Mouse (Mus musculus): ENCODE measurements around the gene Kcnj16.

The Kcnj16 gene

DNA sequence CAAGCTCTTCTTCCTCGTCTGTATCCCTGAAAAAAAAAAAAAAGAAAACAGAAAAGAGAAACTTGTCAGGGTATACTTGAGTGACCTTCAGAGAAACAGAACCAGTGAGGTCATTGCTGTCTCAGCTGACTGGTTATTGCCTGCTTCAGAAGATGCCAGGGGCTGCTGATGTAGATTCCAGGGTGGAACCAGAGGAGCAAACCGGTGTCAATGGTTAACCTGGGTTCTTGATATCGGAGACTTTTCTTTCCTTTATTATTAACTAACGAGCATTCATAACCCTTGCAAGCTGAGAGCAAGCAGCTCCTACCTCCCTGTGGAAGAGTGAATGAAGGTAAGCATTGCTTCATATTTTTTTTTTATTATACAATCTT lies at the start of gene Kcnj16:
TSS of gene Kcnj16 (plus strand) at position 272 of the 374 bp plus-strand sequence.
- in situ Hi-C loops (cut with MboI, MseI): no loop called here

- in situ Hi-C loops (cut with MboI, MseI): loop anchor here (10.0 kb wide), 1 partner anchor 1896 kb away; no protein-coding TSS in a partner anchor
Observed at GRCm38 (mm10) chr11:110918808-110919465, 48.9 kb upstream of the Kcnj16 start.

GRCm38 (mm10) chr11:110935699-110936098 lies 32.1 kb upstream of the Kcnj16 start:
- in situ Hi-C loops (cut with MboI, MseI): no loop called here

- in situ Hi-C loops (cut with MboI, MseI): no loop called here
Observed at GRCm38 (mm10) chr11:110942280-110942679, 25.6 kb upstream of the Kcnj16 start.

DNA sequence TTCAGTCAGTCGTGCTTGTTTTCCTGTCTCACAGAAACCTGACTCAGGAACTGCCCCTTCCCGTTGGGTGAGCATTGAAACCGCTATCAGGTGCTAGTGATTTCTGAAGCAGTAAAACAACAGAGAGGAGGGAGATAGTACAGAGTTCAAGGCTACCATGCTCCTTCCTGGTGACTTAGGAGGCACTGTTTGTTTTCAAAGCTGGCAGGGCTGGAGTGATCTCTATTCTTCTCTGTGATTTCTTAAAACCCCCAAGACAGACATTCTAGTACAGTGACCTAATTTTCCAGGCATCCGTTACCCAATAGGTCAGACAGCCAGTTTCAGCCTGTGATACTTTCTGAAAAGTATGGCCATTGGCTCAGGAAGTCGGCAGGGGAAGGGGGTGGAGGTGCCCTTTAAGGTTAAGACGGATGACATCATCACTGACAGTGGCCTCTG lies 25.1 kb upstream of the Kcnj16 start:
- in situ Hi-C loops (cut with MboI, MseI): no loop called here

- in situ Hi-C loops (cut with MboI, MseI): no loop called here
Observed at GRCm38 (mm10) chr11:110956665-110957064, 11.2 kb upstream of the Kcnj16 start.

GRCm38 (mm10) chr11:110961592-110962021 lies 6.2 kb upstream of the Kcnj16 start:
- in situ Hi-C loops (cut with MboI, MseI): no loop called here

DNA sequence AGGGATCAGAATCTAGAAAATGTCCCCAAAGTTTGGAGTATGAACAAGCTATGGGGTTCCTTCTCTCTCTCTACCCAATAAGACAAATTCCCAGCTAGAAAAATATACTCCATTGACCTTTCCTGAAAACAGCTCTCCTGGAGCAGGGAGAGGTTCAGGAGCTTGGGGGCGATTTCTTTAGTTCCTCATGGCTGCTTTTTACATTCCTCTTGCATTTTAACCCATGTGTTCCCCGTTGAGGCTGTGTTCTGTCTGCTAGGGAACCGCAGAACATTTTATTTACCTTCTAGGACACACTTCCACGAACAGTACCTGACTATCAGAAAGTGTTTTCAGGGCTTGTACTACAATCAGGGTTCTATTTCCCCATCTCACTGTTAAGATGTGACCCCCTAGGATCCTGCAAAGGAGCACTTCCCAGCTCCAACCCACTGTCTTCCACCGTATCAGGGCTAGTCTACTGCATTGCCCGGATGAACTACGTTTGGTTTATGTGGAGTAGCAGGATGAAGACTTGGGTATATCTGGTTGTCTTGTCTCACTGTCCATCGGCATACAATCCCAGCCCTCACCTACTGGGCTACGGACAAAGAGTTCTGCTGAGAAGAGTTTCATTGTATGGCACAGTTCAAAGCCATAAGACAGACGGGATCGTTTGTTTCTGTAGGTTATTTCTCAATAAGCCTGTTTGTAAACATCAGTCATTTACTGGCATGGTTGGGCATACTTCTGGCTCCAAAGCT lies 643 bp upstream of the Kcnj16 start:
- in situ Hi-C loops (cut with MboI, MseI): no loop called here

DNA sequence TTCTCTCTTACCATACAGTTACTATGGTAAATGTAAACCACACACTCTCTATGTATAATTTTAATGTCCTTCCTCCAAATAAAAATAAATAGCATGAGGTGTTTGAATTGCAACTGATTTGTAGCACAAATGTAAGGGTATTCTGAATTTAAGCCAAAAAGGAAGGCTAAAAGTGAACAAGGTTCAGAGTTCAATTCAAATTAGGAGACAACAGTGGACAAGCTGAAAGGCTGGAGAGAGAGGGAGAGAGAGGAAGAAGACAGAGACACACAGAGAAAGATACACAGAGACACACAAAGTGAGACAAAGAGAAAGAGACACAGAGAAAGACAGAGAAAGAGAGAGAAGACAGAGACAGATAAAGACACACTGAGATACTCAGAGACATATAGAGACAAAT lies 1.1 kb downstream of the Kcnj16 start:
- in situ Hi-C loops (cut with MboI, MseI): no loop called here

- in situ Hi-C loops (cut with MboI, MseI): no loop called here
Observed at GRCm38 (mm10) chr11:110985508-110985907, 17.7 kb downstream of the Kcnj16 start.

DNA sequence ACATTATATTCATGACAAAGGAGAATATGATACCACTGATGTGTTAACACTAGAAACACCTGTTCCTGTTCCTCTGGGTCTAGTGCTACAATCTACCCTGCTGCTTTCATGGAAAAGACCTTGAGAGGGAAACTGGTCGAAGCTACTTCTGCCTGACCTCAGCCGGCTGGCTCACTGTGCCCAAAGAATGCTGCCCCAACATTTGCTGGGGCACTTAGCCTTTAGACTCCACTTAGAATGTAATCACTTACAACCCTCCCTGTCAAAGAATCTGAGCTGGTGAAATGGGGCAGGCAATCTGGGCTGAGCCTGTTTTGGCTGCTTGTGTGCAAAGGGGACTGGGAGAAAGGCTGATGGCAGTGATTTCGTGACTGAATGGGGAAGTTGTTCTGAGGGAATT lies 18.1 kb downstream of the Kcnj16 start:
- in situ Hi-C loops (cut with MboI, MseI): no loop called here

DNA sequence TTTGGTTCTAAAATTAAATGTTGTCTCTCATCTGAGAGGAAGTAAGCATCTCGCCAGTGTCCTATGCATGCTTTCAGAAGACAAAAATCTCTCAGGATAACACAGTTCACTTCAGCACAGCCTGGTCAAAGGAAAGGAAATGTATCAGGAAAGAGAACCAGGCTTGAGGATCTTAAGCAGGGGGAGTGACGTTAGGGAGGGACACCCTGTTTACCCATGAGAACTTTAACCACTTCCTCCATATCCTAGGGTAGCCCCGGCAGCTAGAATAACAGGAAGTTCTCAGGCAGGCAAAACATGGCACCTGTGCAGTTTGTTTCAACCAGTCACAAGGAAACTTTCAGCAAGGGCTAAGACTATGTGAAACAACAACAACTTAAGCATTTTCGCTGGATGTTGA lies 25.8 kb downstream of the Kcnj16 start:
- in situ Hi-C loops (cut with MboI, MseI): no loop called here

DNA sequence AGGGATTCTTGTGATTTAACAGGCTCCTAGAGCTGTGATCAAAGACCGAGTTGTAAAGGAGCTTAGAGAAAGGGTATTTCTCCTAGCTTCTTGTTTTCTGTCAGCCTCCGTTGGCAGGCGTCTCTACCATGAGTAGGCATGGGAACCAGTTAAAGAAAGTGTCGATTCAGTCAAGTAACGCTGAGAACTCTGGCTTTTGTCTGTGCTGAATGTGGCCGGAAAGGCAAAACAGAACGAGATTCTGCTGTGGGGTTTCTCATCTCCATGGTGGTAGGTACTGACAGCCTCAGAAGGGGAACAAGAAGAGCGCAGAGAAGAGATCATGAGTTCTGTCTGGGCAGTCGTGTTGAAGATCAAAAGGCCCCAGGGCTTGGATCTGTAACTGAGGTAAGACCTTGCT lies 29.4 kb downstream of the Kcnj16 start:
- in situ Hi-C loops (cut with MboI, MseI): no loop called here

GRCm38 (mm10) chr11:111005103-111005502 lies 37.3 kb downstream of the Kcnj16 start:
- in situ Hi-C loops (cut with MboI, MseI): no loop called here

GRCm38 (mm10) chr11:111009471-111009870 lies 41.6 kb downstream of the Kcnj16 start:
- in situ Hi-C loops (cut with MboI, MseI): no loop called here

DNA sequence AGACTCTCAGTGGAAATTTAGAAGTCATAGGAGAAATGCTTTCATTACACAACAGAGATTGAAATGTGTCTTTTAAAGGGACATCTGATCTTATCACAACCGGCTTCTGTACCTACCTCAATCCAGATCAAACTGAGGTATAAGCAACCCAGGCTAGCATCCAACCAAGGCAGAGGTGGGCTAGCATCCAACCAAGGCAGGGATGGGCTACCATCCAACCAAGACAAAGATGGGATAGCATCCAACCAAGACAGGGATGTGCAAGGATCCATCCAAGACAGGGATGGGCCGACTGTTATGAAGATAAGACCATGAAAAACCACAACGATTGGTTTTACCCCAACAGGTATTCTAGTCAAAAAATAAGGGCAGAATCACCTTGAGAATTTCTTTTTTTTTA lies 48.4 kb downstream of the Kcnj16 start:
- in situ Hi-C loops (cut with MboI, MseI): no loop called here

GRCm38 (mm10) chr11:111020211-111020610 lies 52.4 kb downstream of the Kcnj16 start:
- in situ Hi-C loops (cut with MboI, MseI): no loop called here

- in situ Hi-C loops (cut with MboI, MseI): no loop called here
Observed at GRCm38 (mm10) chr11:111022681-111023281, 54.9 kb downstream of the Kcnj16 start.

DNA sequence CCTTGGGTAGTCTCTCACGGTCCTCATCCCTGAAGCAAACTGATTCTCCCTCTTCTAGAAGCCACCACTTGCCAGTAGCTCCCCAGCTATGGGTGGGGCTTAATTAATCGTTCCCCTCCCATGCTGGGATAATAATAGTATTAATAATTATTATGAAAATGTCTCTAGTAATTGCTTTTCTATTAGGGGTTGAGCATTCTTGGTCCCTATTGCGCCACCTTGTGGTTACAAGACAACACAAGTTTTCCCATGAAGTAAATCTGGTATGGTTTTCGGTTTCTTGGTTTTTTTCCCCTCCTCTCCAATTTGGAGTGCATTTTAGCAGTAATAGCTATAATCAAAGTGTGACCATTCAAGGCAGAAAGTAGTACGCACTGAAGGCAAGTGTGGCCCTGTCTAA lies 74.3 kb downstream of the Kcnj16 start:
- in situ Hi-C loops (cut with MboI, MseI): loop anchor here (25.0 kb wide), 1 partner anchor 505 kb away; no protein-coding TSS in a partner anchor

- in situ Hi-C loops (cut with MboI, MseI): loop anchor here (25.0 kb wide), 1 partner anchor 506 kb away; no protein-coding TSS in a partner anchor
Observed at GRCm38 (mm10) chr11:111043298-111043697, 75.5 kb downstream of the Kcnj16 start.

GRCm38 (mm10) chr11:111054252-111054651 lies 86.4 kb downstream of the Kcnj16 start:
- in situ Hi-C loops (cut with MboI, MseI): no loop called here

Data from regulatory T cell (primary cell).